Mouse (Mus musculus): ENCODE measurements around the gene Nupl1.

Gene Nupl1

DNA sequence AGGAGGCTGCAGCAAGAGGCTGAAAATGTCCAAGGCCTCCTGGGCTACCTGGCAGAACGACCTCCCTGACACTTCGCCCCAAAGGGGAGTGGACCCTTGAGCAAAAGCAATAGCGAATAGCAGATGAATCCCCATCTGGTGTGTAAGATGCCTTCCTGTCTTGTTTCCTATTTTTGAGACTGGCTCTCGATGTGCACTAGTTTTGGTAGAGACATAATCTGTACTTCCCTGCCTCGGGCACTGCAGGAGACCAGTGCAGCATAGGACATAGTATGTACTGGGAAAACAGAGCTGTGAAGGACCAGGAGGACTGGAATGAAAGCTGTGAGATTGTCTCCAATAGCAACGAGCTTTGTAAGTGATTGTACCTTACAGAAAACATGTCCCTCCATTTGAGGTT is 22.1 kb upstream of the Nupl1 start:
- no peaks in the 10 kb centered on the region for H3K27me3 ChIP-seq (ENCODE audit: insufficient read depth, low read length)
- no peaks in the 10 kb centered on the region for H3K9me3 ChIP-seq (ENCODE audit: low read length)
- TF ChIP-seq NANOG (IDR thresholded peaks at IDR 0.05; ENCODE audit: borderline replicate concordance, low read length): no peak
- TF ChIP-seq POU5F1 (IDR thresholded peaks at IDR 0.05; ENCODE audit: borderline replicate concordance, low read length): no peak
- TF ChIP-seq CTCF (conservative IDR thresholded peaks at IDR 0.05; ENCODE audit: low read length): no peak

GRCm38 (mm10) chr14:60269333-60269732 is 18.1 kb upstream of the Nupl1 start:
- Histone ChIP-seq H3K9me3 (ENCODE audit: low read length) (no peaks in the 10 kb centered on the region), H3K4me3 (replicated peaks; ENCODE audit: low read length) (no peak overlapping the region), H3K4me1 (replicated peaks; ENCODE audit: low read depth, low read length) (peaks cover 11% of the 10 kb centered on the region), H3K27me3 (ENCODE audit: insufficient read depth, low read length) (no peaks in the 10 kb centered on the region), H3K36me3 (ENCODE audit: insufficient read depth, low read length) (no peaks in the 10 kb centered on the region)
- TF ChIP-seq NANOG (IDR thresholded peaks at IDR 0.05; ENCODE audit: borderline replicate concordance, low read length) (no peak), CTCF (conservative IDR thresholded peaks at IDR 0.05; ENCODE audit: low read length) (no peak), POU5F1 (IDR thresholded peaks at IDR 0.05; ENCODE audit: borderline replicate concordance, low read length) (no peak)

More for the DNA sequence above, 22.1 kb upstream of the Nupl1 start:
- no peak overlapping the region for H3K4me3 ChIP-seq (replicated peaks; ENCODE audit: low read length)
- H3K4me1 ChIP-seq (replicated peaks; ENCODE audit: low read depth, low read length): peaks cover 4% of the 10 kb centered on the region
- H3K36me3 ChIP-seq (ENCODE audit: insufficient read depth, low read length): no peaks in the 10 kb centered on the region

GRCm38 (mm10) chr14:60264990-60265876 is 14.0 kb upstream of the Nupl1 start, which contains the start of gene Mtmr6:
Gene Mtmr6 (plus strand): TSS chr14:60265228.
- H3K9me3 ChIP-seq (ENCODE audit: low read length): no peaks in the 10 kb centered on the region
- no peaks in the 10 kb centered on the region for H3K36me3 ChIP-seq (ENCODE audit: insufficient read depth, low read length)
- H3K27me3 ChIP-seq (ENCODE audit: insufficient read depth, low read length): 0 out of 2 replicates have a peak, but pooled peaks cover 8% of the 10 kb centered on the region
- H3K4me1 ChIP-seq (replicated peaks; ENCODE audit: low read depth, low read length): peaks cover 6% of the 10 kb centered on the region; the same call in 1 of the 2 replicates
- H3K4me3 ChIP-seq (replicated peaks; ENCODE audit: low read length): peak within 1 kb of the TSS; percentile 93
- TF ChIP-seq POU5F1 (IDR thresholded peaks at IDR 0.05; ENCODE audit: borderline replicate concordance, low read length): no peak
- peak; percentile 98 for TF ChIP-seq CTCF (conservative IDR thresholded peaks at IDR 0.05; ENCODE audit: low read length)
- TF ChIP-seq NANOG (IDR thresholded peaks at IDR 0.05; ENCODE audit: borderline replicate concordance, low read length): no peak

DNA sequence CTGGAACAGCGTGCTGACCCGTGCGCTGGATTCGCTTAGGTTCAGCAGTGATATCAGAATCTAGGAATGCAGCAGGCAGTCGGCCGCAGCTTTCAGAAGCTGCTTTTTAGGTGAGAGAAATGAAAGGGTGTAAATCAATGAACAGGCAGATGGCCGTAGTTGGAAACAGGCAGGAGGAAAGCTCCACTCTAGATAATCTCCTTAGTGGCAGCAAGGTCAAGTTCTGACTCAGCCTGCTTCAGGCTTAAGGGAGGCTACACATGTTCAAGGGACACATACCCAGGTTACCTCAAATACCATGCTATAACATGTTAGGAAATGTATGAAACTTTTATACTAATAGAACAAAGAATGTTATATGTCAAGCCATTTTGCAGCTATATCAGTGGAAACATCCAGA is 11.1 kb upstream of the Nupl1 start:
- Histone ChIP-seq H3K36me3 (ENCODE audit: insufficient read depth, low read length) (no peaks in the 10 kb centered on the region), H3K4me1 (replicated peaks; ENCODE audit: low read depth, low read length) (peaks cover 6% of the 10 kb centered on the region; the same call in 1 of the 2 replicates), H3K9me3 (ENCODE audit: low read length) (no peaks in the 10 kb centered on the region), H3K27me3 (ENCODE audit: insufficient read depth, low read length) (0 out of 2 replicates have a peak, but pooled peaks cover 8% of the 10 kb centered on the region), H3K4me3 (replicated peaks; ENCODE audit: low read length) (no peak overlapping the region)
- TF ChIP-seq POU5F1 (IDR thresholded peaks at IDR 0.05; ENCODE audit: borderline replicate concordance, low read length) (no peak), CTCF (conservative IDR thresholded peaks at IDR 0.05; ENCODE audit: low read length) (no peak), NANOG (IDR thresholded peaks at IDR 0.05; ENCODE audit: borderline replicate concordance, low read length) (no peak)

DNA sequence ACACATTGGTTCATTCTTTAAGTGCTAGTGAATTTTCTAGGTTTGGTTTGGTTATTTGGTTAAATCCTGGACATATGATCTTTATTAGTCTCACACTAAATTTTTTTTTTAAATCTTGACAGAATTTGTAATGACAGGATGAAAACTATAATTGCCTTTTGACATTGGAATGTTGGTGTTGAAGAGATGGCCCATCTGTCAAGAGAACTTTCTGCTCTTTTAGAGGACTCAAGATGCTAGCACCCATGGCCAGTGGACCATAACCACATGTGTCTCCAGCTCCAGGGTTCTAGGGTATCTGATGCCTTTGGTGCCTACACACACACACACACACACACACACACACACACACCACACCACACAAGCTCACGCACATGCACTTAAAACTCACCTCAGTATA is 6.6 kb upstream of the Nupl1 start:
- Histone ChIP-seq H3K4me3 (replicated peaks; ENCODE audit: low read length) (no peak overlapping the region), H3K4me1 (replicated peaks; ENCODE audit: low read depth, low read length) (peaks cover 5% of the 10 kb centered on the region), H3K9me3 (ENCODE audit: low read length) (no peaks in the 10 kb centered on the region), H3K27me3 (ENCODE audit: insufficient read depth, low read length) (0 out of 2 replicates have a peak, but pooled peaks cover 8% of the 10 kb centered on the region), H3K36me3 (ENCODE audit: insufficient read depth, low read length) (no peaks in the 10 kb centered on the region)
- TF ChIP-seq POU5F1 (IDR thresholded peaks at IDR 0.05; ENCODE audit: borderline replicate concordance, low read length) (no peak), NANOG (IDR thresholded peaks at IDR 0.05; ENCODE audit: borderline replicate concordance, low read length) (no peak), CTCF (conservative IDR thresholded peaks at IDR 0.05; ENCODE audit: low read length) (no peak)

GRCm38 (mm10) chr14:60257101-60257500 is 5.9 kb upstream of the Nupl1 start:
- Histone ChIP-seq H3K9me3 (ENCODE audit: low read length) (no peaks in the 10 kb centered on the region), H3K27me3 (ENCODE audit: insufficient read depth, low read length) (0 out of 2 replicates have a peak, but pooled peaks cover 5% of the 10 kb centered on the region), H3K36me3 (ENCODE audit: insufficient read depth, low read length) (no peaks in the 10 kb centered on the region), H3K4me1 (replicated peaks; ENCODE audit: low read depth, low read length) (peaks cover 12% of the 10 kb centered on the region), H3K4me3 (replicated peaks; ENCODE audit: low read length) (no peak overlapping the region)
- TF ChIP-seq CTCF (conservative IDR thresholded peaks at IDR 0.05; ENCODE audit: low read length) (no peak), NANOG (IDR thresholded peaks at IDR 0.05; ENCODE audit: borderline replicate concordance, low read length) (no peak), POU5F1 (IDR thresholded peaks at IDR 0.05; ENCODE audit: borderline replicate concordance, low read length) (no peak)

- Histone ChIP-seq H3K4me3 (replicated peaks; ENCODE audit: low read length) (no peak overlapping the region), H3K27me3 (ENCODE audit: insufficient read depth, low read length) (0 out of 2 replicates have a peak, but pooled peaks cover 3% of the 10 kb centered on the region), H3K9me3 (ENCODE audit: low read length) (no peaks in the 10 kb centered on the region), H3K36me3 (ENCODE audit: insufficient read depth, low read length) (no peaks in the 10 kb centered on the region), H3K4me1 (replicated peaks; ENCODE audit: low read depth, low read length) (peaks cover 12% of the 10 kb centered on the region)
- TF ChIP-seq CTCF (conservative IDR thresholded peaks at IDR 0.05; ENCODE audit: low read length) (peak; percentile 25; the same call in 1 of the 2 replicates), POU5F1 (IDR thresholded peaks at IDR 0.05; ENCODE audit: borderline replicate concordance, low read length) (no peak)
Observed at GRCm38 (mm10) chr14:60256356-60256755, 5.1 kb upstream of the Nupl1 start.

- Histone ChIP-seq H3K36me3 (ENCODE audit: insufficient read depth, low read length) (no peaks in the 10 kb centered on the region), H3K4me1 (replicated peaks; ENCODE audit: low read depth, low read length) (peaks cover 21% of the 10 kb centered on the region), H3K9me3 (ENCODE audit: low read length) (no peaks in the 10 kb centered on the region), H3K4me3 (replicated peaks; ENCODE audit: low read length) (no peak overlapping the region), H3K27me3 (ENCODE audit: insufficient read depth, low read length) (no peaks in the 10 kb centered on the region)
- no peak for TF ChIP-seq CTCF (conservative IDR thresholded peaks at IDR 0.05; ENCODE audit: low read length)
- TF ChIP-seq NANOG (IDR thresholded peaks at IDR 0.05; ENCODE audit: borderline replicate concordance, low read length): no peak
- TF ChIP-seq POU5F1 (IDR thresholded peaks at IDR 0.05; ENCODE audit: borderline replicate concordance, low read length): no peak
Observed at GRCm38 (mm10) chr14:60254774-60255173, 3.5 kb upstream of the Nupl1 start.

Data from E14TG2a.4 (cell line).